Mouse (Mus musculus) left cerebral cortex, postnatal 25 days (tissue): Measurements from ENCODE around the gene Rpl9-ps6. TPM values are rescaled to one million over a fixed set of nuclear protein-coding genes. Genes with fewer than 3 reads are reported as not detected.
A peak's percentile ranks its signal among the peaks of the same experiment; 100 is the strongest.
"Not testable (repeated sequence)": the region's sequence is repeated elsewhere in the genome, so short reads cannot be mapped to it uniquely, and the experiment has no call there.

Experiments
- DNase-seq, 2 experiments: peaks; one replicate each; pipeline ENCODE4 v3.0.0; 2022; ENCODE audit warnings: low spot score in 2 of 2, mixed read lengths in 1 of 2
- intact Hi-C: fragments of 180-260 bp; cut with DNase I; formaldehyde crosslinking; loops from one replicate; pipeline ENCODE4 v1.15.1; 2025
- total RNA-seq, 2 experiments: library from RNA; stranded (reverse); gene quantifications; 2 replicates each; pipeline ENCODE4 v1.2.3; 2021

The Rpl9-ps6 gene
- total RNA-seq, 2 experiments from 2014 or later, result 23.5 to 26.2 TPM

GRCm38 (mm10) chr19:32485681-32486105, 19.3 kb upstream of the Rpl9-ps6 start, which contains the start of gene Minpp1:
Gene Minpp1, plus strand, starts transcription at chr19:32485769.
- intact Hi-C loops, result loop anchor here (2.0 to 10.0 kb wide), 2 partner anchors 97 to 511 kb away; partner anchors contain the start of gene Sgms1

GRCm38 (mm10) chr19:32484941-32485660, 18.7 kb upstream of the Rpl9-ps6 start:
- DNase-seq, result no peak
- intact Hi-C loops, result loop anchor here (2.0 to 10.0 kb wide), 2 partner anchors 96 to 510 kb away; partner anchors contain the start of gene Sgms1

More at GRCm38 (mm10) chr19:32485681-32486105, 19.3 kb upstream of the Rpl9-ps6 start, which contains the start of gene Minpp1:
- DNase-seq, result peak; percentile 85 to 88

GRCm38 (mm10) chr19:32481511-32481910, 15.1 kb upstream of the Rpl9-ps6 start:
- intact Hi-C loops, result loop anchor here (10.0 kb wide), 1 partner anchor 507 kb away; no protein-coding TSS in a partner anchor
- DNase-seq, result no peak

GRCm38 (mm10) chr19:32480791-32481442, 14.5 kb upstream of the Rpl9-ps6 start:
- intact Hi-C loops, result loop anchor here (10.0 kb wide), 1 partner anchor 506 kb away; no protein-coding TSS in a partner anchor

GRCm38 (mm10) chr19:32480255-32480654, 13.9 kb upstream of the Rpl9-ps6 start:
- no peak for DNase-seq
- intact Hi-C loops, result loop anchor here (10.0 kb wide), 1 partner anchor 505 kb away; no protein-coding TSS in a partner anchor

More at GRCm38 (mm10) chr19:32480791-32481442, 14.5 kb upstream of the Rpl9-ps6 start:
- DNase-seq, result no peak

- intact Hi-C loops, result no loop called here
Measured at GRCm38 (mm10) chr19:32476712-32477052, 10.3 kb upstream of the Rpl9-ps6 start.

GRCm38 (mm10) chr19:32476016-32476711, 9.8 kb upstream of the Rpl9-ps6 start:
- intact Hi-C loops, result no loop called here
- DNase-seq, result no peak

More at GRCm38 (mm10) chr19:32476712-32477052, 10.3 kb upstream of the Rpl9-ps6 start:
- no peak for DNase-seq

- intact Hi-C loops, result no loop called here
- no peak for DNase-seq
Measured at GRCm38 (mm10) chr19:32470570-32471263, 4.3 kb upstream of the Rpl9-ps6 start.

GRCm38 (mm10) chr19:32470059-32470497, 3.7 kb upstream of the Rpl9-ps6 start:
- DNase-seq, result peak; percentile 51 to 66
- intact Hi-C loops, result no loop called here

- no peak for DNase-seq
Measured at GRCm38 (mm10) chr19:32467325-32467724, 947 bp upstream of the Rpl9-ps6 start.

GRCm38 (mm10) chr19:32465228-32465627, 1.1 kb downstream of the Rpl9-ps6 start:
- intact Hi-C loops, result no loop called here

More at GRCm38 (mm10) chr19:32467325-32467724, 947 bp upstream of the Rpl9-ps6 start:
- intact Hi-C loops, result no loop called here

GRCm38 (mm10) chr19:32463037-32463436, 3.3 kb downstream of the Rpl9-ps6 start:
- intact Hi-C loops, result no loop called here
- no peak for DNase-seq

More at GRCm38 (mm10) chr19:32465228-32465627, 1.1 kb downstream of the Rpl9-ps6 start:
- DNase-seq, result no peak

GRCm38 (mm10) chr19:32457631-32458030, 8.7 kb downstream of the Rpl9-ps6 start:
- intact Hi-C loops, DNase-seq: not testable (repeated sequence)

GRCm38 (mm10) chr19:32456744-32457143, 9.6 kb downstream of the Rpl9-ps6 start:
- intact Hi-C loops, result no loop called here
- no peak for DNase-seq

GRCm38 (mm10) chr19:32452231-32452630, 14.1 kb downstream of the Rpl9-ps6 start:
- intact Hi-C loops, result no loop called here
- DNase-seq, result peak; percentile 47 to 72

GRCm38 (mm10) chr19:32448931-32449330, 17.4 kb downstream of the Rpl9-ps6 start:
- intact Hi-C loops, result no loop called here
- no peak for DNase-seq

GRCm38 (mm10) chr19:32441568-32441967, 24.8 kb downstream of the Rpl9-ps6 start:
- intact Hi-C loops, result no loop called here
- no peak for DNase-seq

GRCm38 (mm10) chr19:32439356-32439755, 27.0 kb downstream of the Rpl9-ps6 start:
- no peak for DNase-seq
- intact Hi-C loops, result no loop called here

GRCm38 (mm10) chr19:32425856-32426255, 40.5 kb downstream of the Rpl9-ps6 start:
- intact Hi-C loops, result no loop called here
- no peak for DNase-seq
